Mouse (Mus musculus): ENCODE data around the gene Kifc3. TPM values are rescaled to one million over a fixed set of nuclear protein-coding genes. Genes with fewer than 3 reads are reported as not detected.

Gene Kifc3
- polyA plus RNA-seq, 1 experiment from 2014 or later, result 13.2 TPM

DNA sequence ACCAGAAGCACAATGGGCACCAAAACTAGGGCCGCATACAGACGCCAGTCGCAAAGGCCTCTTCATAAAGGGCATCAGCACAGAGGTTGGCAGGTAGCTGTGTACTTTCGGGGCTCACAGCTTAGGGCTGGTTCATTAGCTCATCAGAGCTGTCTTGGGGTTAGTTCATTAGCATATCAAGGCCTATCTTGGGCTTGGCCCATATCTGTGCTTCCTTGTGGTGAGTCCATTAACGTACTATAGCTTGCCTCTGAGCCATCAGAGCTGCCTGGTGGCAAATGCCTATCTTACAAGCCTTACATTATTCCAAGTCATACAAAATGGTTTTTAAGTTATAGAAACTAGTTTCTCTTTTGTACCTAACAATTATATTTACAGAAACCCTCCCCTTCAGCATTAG is 21.4 kb upstream of the Kifc3 start:
- Histone ChIP-seq H3K27me3 (ENCODE audit: low read depth, poor library complexity, severe bottlenecking) (no peaks in the 10 kb centered on the region), H3K36me3 (no peaks in the 10 kb centered on the region), H3K4me3 (no peak overlapping the region), H3K4me1 (peaks cover 16% of the 10 kb centered on the region), H3K9me3 (replicated peaks) (no peaks in the 10 kb centered on the region), H3K27ac (no peak overlapping the region)
- no peak for DNase-seq (ENCODE audit: low spot score)
- 91% methylated on average over 5 of the region's 5 CpGs for WGBS

DNA sequence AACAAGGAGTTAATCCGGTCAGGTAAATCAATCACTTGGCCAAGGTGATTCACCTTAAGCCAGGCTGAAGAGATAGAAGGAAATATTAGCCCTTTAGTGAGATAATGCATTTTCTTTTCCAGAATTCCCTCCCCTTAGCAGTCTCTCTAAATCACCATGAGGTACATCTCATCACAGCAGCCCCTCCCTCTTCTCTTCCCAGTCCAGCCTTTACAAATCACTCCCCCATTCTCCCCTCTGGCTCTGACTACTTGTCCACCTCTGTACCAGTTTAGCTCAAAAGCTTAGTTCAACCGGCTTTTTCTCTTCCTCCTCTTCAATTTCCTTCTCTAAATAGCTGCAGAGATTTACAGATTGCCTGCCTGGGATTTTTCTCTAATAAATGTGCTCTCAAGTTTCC is 18.4 kb upstream of the Kifc3 start:
- Histone ChIP-seq H3K27ac (no peak overlapping the region), H3K4me3 (no peak overlapping the region), H3K27me3 (ENCODE audit: low read depth, poor library complexity, severe bottlenecking) (no peaks in the 10 kb centered on the region), H3K4me1 (peaks cover 7% of the 10 kb centered on the region), H3K36me3 (no peaks in the 10 kb centered on the region), H3K9me3 (replicated peaks) (no peaks in the 10 kb centered on the region)
- DNase-seq (ENCODE audit: low spot score), result no peak
- WGBS, result 45% methylated on average over 2 of the region's 2 CpGs

DNA sequence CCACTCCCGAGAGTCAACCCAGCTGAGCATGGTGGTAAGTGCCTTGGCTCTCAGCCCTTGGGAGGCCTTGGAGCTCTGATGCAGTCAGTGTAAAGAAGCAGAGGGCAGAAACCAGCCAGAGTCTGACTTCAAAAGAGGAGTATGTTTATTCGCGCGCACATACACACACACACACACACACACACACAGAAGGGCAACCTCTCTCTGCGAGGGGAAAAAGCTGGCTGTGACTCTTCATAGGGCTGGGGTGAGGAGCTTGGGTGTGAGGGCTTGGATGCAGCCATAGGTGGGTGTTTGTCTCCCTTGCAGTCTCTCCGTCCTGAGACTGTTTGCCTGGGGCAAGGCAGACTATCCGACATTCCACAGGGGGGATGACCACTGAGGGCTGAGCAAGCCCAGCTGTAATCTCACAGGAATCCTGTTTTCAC is 18.0 kb upstream of the Kifc3 start:
- 49% methylated on average over 7 of the region's 7 CpGs for WGBS
- DNase-seq (ENCODE audit: low spot score), result no peak
- no peaks in the 10 kb centered on the region for H3K27me3 ChIP-seq (ENCODE audit: low read depth, poor library complexity, severe bottlenecking)
- no peaks in the 10 kb centered on the region for H3K36me3 ChIP-seq
- peaks cover 5% of the 10 kb centered on the region for H3K4me1 ChIP-seq
- H3K9me3 ChIP-seq (replicated peaks), result no peaks in the 10 kb centered on the region
- no peak overlapping the region for H3K4me3 ChIP-seq
- no peak overlapping the region for H3K27ac ChIP-seq

GRCm38 (mm10) chr8:95219623-95220022 is 17.0 kb upstream of the Kifc3 start:
- DNase-seq (ENCODE audit: low spot score), result no peak

DNA sequence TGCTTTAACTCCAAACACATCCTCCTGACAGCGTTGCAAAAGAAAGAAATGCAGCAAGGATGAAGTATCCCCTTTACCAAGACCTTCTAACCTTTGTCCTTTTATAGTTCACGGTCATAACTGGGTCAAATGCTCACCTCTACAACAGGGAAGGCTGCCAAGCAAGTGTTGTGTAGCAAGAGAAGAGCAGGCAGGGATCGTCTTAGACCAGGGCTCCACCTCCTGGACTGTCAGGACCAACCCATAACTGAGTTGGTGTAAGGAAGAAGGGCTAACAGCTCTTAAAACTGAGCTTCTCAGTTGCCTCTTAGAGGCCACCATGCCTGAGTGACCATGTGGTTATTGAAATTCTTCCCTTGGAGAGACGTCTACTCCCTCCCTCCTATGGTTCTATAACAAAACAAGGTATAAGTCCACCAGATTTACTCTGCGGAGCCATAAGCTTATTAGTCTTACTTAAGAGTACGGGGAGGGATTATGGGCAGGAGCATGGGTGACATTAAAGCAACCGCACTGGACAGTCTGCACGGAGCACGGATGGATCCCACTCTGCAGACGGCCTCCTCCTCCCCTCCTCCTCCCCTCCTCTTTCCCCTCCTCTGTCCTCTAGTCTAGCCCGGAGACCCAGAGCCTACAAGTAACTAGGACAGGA is 13.2 kb upstream of the Kifc3 start:
- H3K4me1 ChIP-seq, result peaks cover 5% of the 10 kb centered on the region
- no peak for DNase-seq (ENCODE audit: low spot score)
- WGBS, result 81% methylated on average over 11 of the region's 11 CpGs
- no peak overlapping the region for H3K27ac ChIP-seq
- H3K4me3 ChIP-seq, result no peak overlapping the region
- no peaks in the 10 kb centered on the region for H3K27me3 ChIP-seq (ENCODE audit: low read depth, poor library complexity, severe bottlenecking)
- H3K9me3 ChIP-seq (replicated peaks), result no peaks in the 10 kb centered on the region
- no peaks in the 10 kb centered on the region for H3K36me3 ChIP-seq

More at GRCm38 (mm10) chr8:95219623-95220022, 17.0 kb upstream of the Kifc3 start:
- Histone ChIP-seq H3K9me3 (replicated peaks) (no peaks in the 10 kb centered on the region), H3K4me3 (no peak overlapping the region), H3K4me1 (peaks cover 5% of the 10 kb centered on the region), H3K27ac (no peak overlapping the region), H3K36me3 (no peaks in the 10 kb centered on the region), H3K27me3 (ENCODE audit: low read depth, poor library complexity, severe bottlenecking) (no peaks in the 10 kb centered on the region)
- 85% methylated on average over 8 of the region's 8 CpGs for WGBS

- Histone ChIP-seq H3K27ac (no peak overlapping the region), H3K4me1 (peaks cover 10% of the 10 kb centered on the region), H3K27me3 (ENCODE audit: low read depth, poor library complexity, severe bottlenecking) (0 out of 2 replicates have a peak, but pooled peaks cover 1% of the 10 kb centered on the region), H3K36me3 (no peaks in the 10 kb centered on the region), H3K4me3 (no peak overlapping the region), H3K9me3 (replicated peaks) (no peaks in the 10 kb centered on the region)
- DNase-seq (ENCODE audit: low spot score), result peak; percentile 40
- 41% methylated on average over 11 of the region's 11 CpGs for WGBS
These were observed 7.3 kb upstream of the Kifc3 start for GRCm38 (mm10) chr8:95209924-95210323.

- no peak overlapping the region for H3K4me3 ChIP-seq
- H3K4me1 ChIP-seq, result peaks cover 10% of the 10 kb centered on the region
- 24% methylated on average over 8 of the region's 8 CpGs for WGBS
- H3K27me3 ChIP-seq (ENCODE audit: low read depth, poor library complexity, severe bottlenecking), result 0 out of 2 replicates have a peak, but pooled peaks cover 4% of the 10 kb centered on the region
- no peak for DNase-seq (ENCODE audit: low spot score)
- H3K27ac ChIP-seq, result no peak overlapping the region
- no peaks in the 10 kb centered on the region for H3K9me3 ChIP-seq (replicated peaks)
- H3K36me3 ChIP-seq, result no peaks in the 10 kb centered on the region
These were observed 3.3 kb upstream of the Kifc3 start for GRCm38 (mm10) chr8:95205946-95206345.

DNA sequence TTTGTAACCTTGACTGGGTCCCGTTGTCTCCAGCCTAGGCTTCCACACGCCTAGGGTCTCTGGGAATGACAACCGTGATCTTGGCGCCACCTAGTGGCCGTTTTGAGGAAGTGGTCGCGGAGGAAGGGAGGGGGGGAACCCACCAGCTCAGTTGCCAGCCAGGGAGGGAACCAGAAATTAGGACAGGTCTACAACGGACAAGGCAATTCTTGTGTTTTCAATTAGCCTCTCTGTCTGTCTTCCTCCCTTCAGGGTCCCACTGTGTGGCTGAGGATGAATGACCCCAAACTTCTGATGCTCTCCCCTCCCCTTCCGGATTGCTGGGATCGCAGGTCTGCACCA is 1.4 kb upstream of the Kifc3 start:
- 0 out of 2 replicates have a peak, but pooled peaks cover 4% of the 10 kb centered on the region for H3K27me3 ChIP-seq (ENCODE audit: low read depth, poor library complexity, severe bottlenecking)
- no peak overlapping the region for H3K4me3 ChIP-seq
- DNase-seq (ENCODE audit: low spot score), result peak; percentile 90
- no peaks in the 10 kb centered on the region for H3K9me3 ChIP-seq (replicated peaks)
- no peak overlapping the region for H3K27ac ChIP-seq
- H3K36me3 ChIP-seq, result no peaks in the 10 kb centered on the region
- no peaks in the 10 kb centered on the region for H3K4me1 ChIP-seq
- 17% methylated on average over 10 of the region's 10 CpGs for WGBS

GRCm38 (mm10) chr8:95203326-95204038 is 870 bp upstream of the Kifc3 start:
- no peak for DNase-seq (ENCODE audit: low spot score)
- WGBS, result 55% methylated on average over 9 of the region's 9 CpGs
- H3K9me3 ChIP-seq (replicated peaks), result no peaks in the 10 kb centered on the region
- H3K4me3 ChIP-seq, result no peak overlapping the region
- H3K4me1 ChIP-seq, result no peaks in the 10 kb centered on the region
- 0 out of 2 replicates have a peak, but pooled peaks cover 4% of the 10 kb centered on the region for H3K27me3 ChIP-seq (ENCODE audit: low read depth, poor library complexity, severe bottlenecking)
- no peak overlapping the region for H3K27ac ChIP-seq
- no peaks in the 10 kb centered on the region for H3K36me3 ChIP-seq

GRCm38 (mm10) chr8:95202056-95202570 is 499 bp downstream of the Kifc3 start:
- WGBS, result 73% methylated on average over 8 of the region's 8 CpGs

GRCm38 (mm10) chr8:95201491-95201890 is 1.1 kb downstream of the Kifc3 start:
- Histone ChIP-seq H3K36me3 (no peaks in the 10 kb centered on the region), H3K27ac (no peak overlapping the region), H3K27me3 (ENCODE audit: low read depth, poor library complexity, severe bottlenecking) (0 out of 2 replicates have a peak, but pooled peaks cover 4% of the 10 kb centered on the region), H3K4me1 (no peaks in the 10 kb centered on the region), H3K4me3 (no peak overlapping the region), H3K9me3 (replicated peaks) (no peaks in the 10 kb centered on the region)
- 66% methylated on average over 7 of the region's 7 CpGs for WGBS
- no peak for DNase-seq (ENCODE audit: low spot score)

More at GRCm38 (mm10) chr8:95202056-95202570, 499 bp downstream of the Kifc3 start:
- Histone ChIP-seq H3K4me1 (no peaks in the 10 kb centered on the region), H3K27ac (no peak overlapping the region), H3K9me3 (replicated peaks) (no peaks in the 10 kb centered on the region), H3K27me3 (ENCODE audit: low read depth, poor library complexity, severe bottlenecking) (0 out of 2 replicates have a peak, but pooled peaks cover 4% of the 10 kb centered on the region), H3K36me3 (no peaks in the 10 kb centered on the region), H3K4me3 (no peak overlapping the region)
- DNase-seq (ENCODE audit: low spot score), result no peak

- DNase-seq (ENCODE audit: low spot score), result no peak
- no peaks in the 10 kb centered on the region for H3K4me1 ChIP-seq
- no peaks in the 10 kb centered on the region for H3K9me3 ChIP-seq (replicated peaks)
- H3K27me3 ChIP-seq (ENCODE audit: low read depth, poor library complexity, severe bottlenecking), result 0 out of 2 replicates have a peak, but pooled peaks cover 3% of the 10 kb centered on the region
- H3K4me3 ChIP-seq, result no peak overlapping the region
- WGBS, result 82% methylated on average over 9 of the region's 9 CpGs
- no peak overlapping the region for H3K27ac ChIP-seq
- H3K36me3 ChIP-seq, result no peaks in the 10 kb centered on the region
These were observed 2.6 kb downstream of the Kifc3 start for GRCm38 (mm10) chr8:95200001-95200405.

DNA sequence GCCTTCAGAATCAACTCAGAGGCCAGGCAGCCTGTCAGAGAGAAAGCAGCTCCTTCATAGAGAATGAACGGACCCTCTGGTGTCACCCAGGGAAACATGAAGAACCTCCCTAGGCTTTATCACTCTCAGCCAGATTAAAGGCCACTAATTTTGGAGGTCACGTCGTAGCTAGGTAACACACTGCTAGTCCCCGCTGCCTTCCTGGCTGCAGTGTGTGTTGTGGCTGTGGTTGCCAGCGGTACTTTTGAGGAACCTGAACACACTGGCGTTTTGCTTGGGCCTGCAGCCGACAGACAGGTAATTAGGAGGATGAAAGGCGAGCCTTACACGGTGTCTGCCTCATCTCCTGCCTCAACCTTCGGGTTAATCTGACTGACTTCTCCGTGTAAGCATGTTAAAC is 6.9 kb downstream of the Kifc3 start:
- no peaks in the 10 kb centered on the region for H3K9me3 ChIP-seq (replicated peaks)
- no peak overlapping the region for H3K4me3 ChIP-seq
- no peaks in the 10 kb centered on the region for H3K4me1 ChIP-seq
- 58% methylated on average over 11 of the region's 11 CpGs for WGBS
- no peak for DNase-seq (ENCODE audit: low spot score)
- no peak overlapping the region for H3K27ac ChIP-seq
- no peaks in the 10 kb centered on the region for H3K27me3 ChIP-seq (ENCODE audit: low read depth, poor library complexity, severe bottlenecking)
- H3K36me3 ChIP-seq, result no peaks in the 10 kb centered on the region
